In the genomic region with DNA sequence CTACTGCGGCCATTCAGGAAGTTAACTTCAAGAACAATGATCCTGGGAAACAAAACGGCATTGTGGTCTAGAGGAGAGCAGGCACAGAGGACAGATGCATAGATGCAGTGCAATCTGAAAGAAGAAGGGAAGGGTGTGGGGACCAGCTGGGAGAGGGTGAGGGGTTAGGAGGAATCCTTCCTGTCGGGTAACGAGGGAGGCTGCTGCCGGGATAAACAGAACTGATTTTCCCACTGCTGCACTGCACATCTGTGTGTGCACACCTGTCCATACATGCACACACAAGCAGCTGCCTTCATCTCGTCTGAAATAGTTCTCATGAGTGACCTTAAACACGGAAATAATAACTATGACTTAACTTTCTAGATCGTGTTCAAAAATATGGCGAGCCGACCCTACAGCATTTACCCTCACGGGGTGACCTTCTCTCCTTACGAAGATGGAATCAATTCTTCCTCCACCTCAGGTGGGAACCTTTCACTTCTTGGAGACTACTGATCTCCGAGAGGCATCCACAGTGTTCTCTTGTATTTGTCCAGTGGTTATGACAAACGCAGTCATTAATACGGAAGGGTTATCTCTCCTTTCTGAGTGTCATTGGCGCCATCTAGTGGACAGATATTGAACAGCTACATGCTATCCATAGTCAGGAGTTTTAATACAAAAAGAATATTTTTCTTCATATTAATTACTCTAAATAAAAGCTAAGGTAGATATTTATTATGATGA, we compare ENCODE assay signal across 7 mouse cellular contexts. TPM values are rescaled to one million over a fixed set of nuclear protein-coding genes. Genes with fewer than 3 reads are reported as not detected.
DNase-seq lines count a peak whose midpoint lies in the region; ATAC-seq lines count a peak whose summit lies in the region.

No protein-coding gene starts in this region.

- H3K36me3 ChIP-seq in forebrain, embryonic 16.5 days (ENCODE audit: control insufficient read depth, insufficient read depth) = no peaks in the 10 kb centered on the region
- H3K36me3 ChIP-seq in hindbrain, embryonic 14.5 days (replicated peaks; ENCODE audit: control insufficient read depth, insufficient read depth) = no peaks in the 10 kb centered on the region
- peaks cover 97% of the 10 kb centered on the region for H3K36me3 ChIP-seq in megakaryocyte, embryonic 14.5 days (replicated peaks; ENCODE audit: low read length)

- peak overlapping the region; percentile 39 for H3K4me2 ChIP-seq in forebrain, embryonic 16.5 days (ENCODE audit: low read length)
- peak overlapping the region; percentile 46 for H3K4me2 ChIP-seq in hindbrain, embryonic 14.5 days (replicated peaks)

- no peak overlapping the region for H3K27ac ChIP-seq in forebrain, embryonic 16.5 days (ENCODE audit: low read length)
- no peak overlapping the region for H3K27ac ChIP-seq in hindbrain, embryonic 14.5 days

- no peaks in the 10 kb centered on the region for H3K27me3 ChIP-seq in forebrain, embryonic 16.5 days (replicated peaks; ENCODE audit: control insufficient read depth, insufficient read depth, low read length)
- H3K27me3 ChIP-seq in hindbrain, embryonic 14.5 days (ENCODE audit: control insufficient read depth, insufficient read depth, low read length) = no peaks in the 10 kb centered on the region
- no peaks in the 10 kb centered on the region for H3K27me3 ChIP-seq in megakaryocyte, embryonic 14.5 days (replicated peaks)

- no peaks in the 10 kb centered on the region for H3K4me1 ChIP-seq in forebrain, embryonic 16.5 days (replicated peaks; ENCODE audit: control insufficient read depth, insufficient read depth, low read length)
- no peaks in the 10 kb centered on the region for H3K4me1 ChIP-seq in hindbrain, embryonic 14.5 days (replicated peaks; ENCODE audit: control insufficient read depth, insufficient read depth, low read length)
- peaks cover 27% of the 10 kb centered on the region for H3K4me1 ChIP-seq in megakaryocyte, embryonic 14.5 days

- WGBS in forebrain, embryonic 16.5 days = 45% methylated on average over 16 of the region's 16 CpGs
- 49% methylated on average over 16 of the region's 16 CpGs for WGBS in hindbrain, embryonic 14.5 days

- peak; percentile 51 for DNase-seq in R1 (ENCODE audit: low read depth, low spot score)
- DNase-seq in cerebellum, adult 18-20 months = peak; percentile 61 to 62
- DNase-seq in hindbrain, embryonic 14.5 days (ENCODE audit: low spot score) = peak; percentile 90
- peak; percentile 31 for DNase-seq in left cerebral cortex, adult 11 months (ENCODE audit: low spot score)
- DNase-seq in right cerebral cortex, postnatal 4 days = peak; percentile 73

- H3K4me3 ChIP-seq in forebrain, embryonic 16.5 days (replicated peaks; ENCODE audit: low read length) = peak overlapping the region; percentile 10; the same call in 1 of the 2 replicates
- H3K4me3 ChIP-seq in hindbrain, embryonic 14.5 days (replicated peaks; ENCODE audit: low read length) = no peak overlapping the region
- H3K4me3 ChIP-seq in megakaryocyte, embryonic 14.5 days (replicated peaks) = peak overlapping the region; percentile 86

- H3K9ac ChIP-seq in forebrain, embryonic 16.5 days (replicated peaks; ENCODE audit: low read depth, low read length) = no peak overlapping the region
- H3K9ac ChIP-seq in hindbrain, embryonic 14.5 days = peak overlapping the region; percentile 9; the same call in 1 of the 2 replicates

- H3K9me3 ChIP-seq in forebrain, embryonic 16.5 days (ENCODE audit: control insufficient read depth, low read length) = no peaks in the 10 kb centered on the region
- H3K9me3 ChIP-seq in hindbrain, embryonic 14.5 days (ENCODE audit: control insufficient read depth, low read length) = no peaks in the 10 kb centered on the region
- H3K9me3 ChIP-seq in megakaryocyte, embryonic 14.5 days = no peaks in the 10 kb centered on the region

- peak; percentile 91 for ATAC-seq in forebrain, embryonic 16.5 days
- peak; percentile 91 for ATAC-seq in hindbrain, embryonic 14.5 days (ENCODE audit: low FRiP score)

RNA-seq across cellular contexts. Expression of a gene that starts 32.7 kb away (rescaled TPM):
- polyA plus RNA-seq in forebrain, embryonic 16.5 days (2015; fragmentation: Nextera tagmentation; extraction: Ambion mirVana) = 0.04 and 0.11 TPM in 2 replicates
- 0.18 and 0.24 TPM in 2 replicates for polyA plus RNA-seq in hindbrain, embryonic 14.5 days (2014; fragmentation: Nextera tagmentation; extraction: Ambion mirVana)
- polyA plus RNA-seq in megakaryocyte, embryonic 14.5 days (2012; ENCODE audit: insufficient read depth, low replicate concordance) = 2.2 and 15.1 TPM in 2 replicates

Comparison
In these comparisons a context has a peak if more than half of its experiments do, and no peak if none do; other contexts are left out.
1. DNase-seq: peak in every context shown above with its lines; median percentile 90 in hindbrain, embryonic 14.5 days; 73 in right cerebral cortex, postnatal 4 days; 62 in cerebellum, adult 18-20 months; 51 in R1; 31 in left cerebral cortex, adult 11 months.